Mouse (Mus musculus) heart, postnatal 0 days (tissue): ENCODE data around the gene Kdm2a. TPM values are rescaled to one million over a fixed set of nuclear protein-coding genes. Genes with fewer than 3 reads are reported as not detected.

Experiments used
- ATAC-seq: fragments of 200-750 bp; cut with Nextera tagmentation; 2 replicates; pipeline ENCODE4 v1.8.0; 2017; ENCODE audit warnings: low read depth, moderate number of reproducible peaks, moderate library complexity; ENCODE audit not compliant: insufficient read depth
- DNase-seq: peaks from one replicate; pipeline ENCODE4 v3.0.0-alpha.2; 2016; ENCODE audit warnings: low spot score
- H3K27ac ChIP-seq: fragments of 300-500 bp; sonication (generic); 2 replicates; pipeline ENCODE4 v1.5.1; 2014; ENCODE audit warnings: low read depth, mild to moderate bottlenecking
- H3K27me3 ChIP-seq: fragments of 300-500 bp; sonication (generic); 2 replicates; pipeline ENCODE4 v1.6.1; 2014; ENCODE audit warnings: low read length, mixed read lengths; ENCODE audit not compliant: control insufficient read depth, insufficient read depth
- H3K36me3 ChIP-seq: fragments of 300-500 bp; sonication (generic); replicated peaks from 2 replicates; pipeline ENCODE4 v1.6.1; 2014; ENCODE audit warnings: low read length, mixed read lengths; ENCODE audit not compliant: control insufficient read depth, insufficient read depth
- H3K4me1 ChIP-seq: fragments of 300-500 bp; sonication (generic); 2 replicates; pipeline ENCODE4 v1.6.1; 2014; ENCODE audit warnings: antibody characterized with exemption; ENCODE audit not compliant: control insufficient read depth, insufficient read depth
- H3K4me2 ChIP-seq: fragments of 300-500 bp; sonication (generic); 2 replicates; pipeline ENCODE4 v1.6.1; 2014; ENCODE audit warnings: low read depth, mild to moderate bottlenecking, low read length, moderate library complexity
- H3K4me3 ChIP-seq: fragments of 300-500 bp; sonication (generic); 2 replicates; pipeline ENCODE4 v1.5.1; 2014; ENCODE audit warnings: low read depth, low read length
- H3K9ac ChIP-seq: fragments of 300-500 bp; sonication (generic); replicated peaks from 2 replicates; pipeline ENCODE4 v1.6.1; 2014; ENCODE audit warnings: low read depth, low read length, mixed read lengths
- H3K9me3 ChIP-seq: fragments of 300-500 bp; sonication (generic); replicated peaks from 2 replicates; pipeline ENCODE4 v1.6.1; 2016; ENCODE audit warnings: low read length; ENCODE audit not compliant: control insufficient read depth
- CTCF ChIP-seq: IDR thresholded peaks from 2 replicates; pipeline ENCODE4 v1.5.1; 2016; ENCODE audit warnings: antibody characterized with exemption, control low read depth, low read depth
- EP300 ChIP-seq: IDR thresholded peaks from 2 replicates; pipeline ENCODE4 v1.6.1; 2016; ENCODE audit warnings: antibody characterized with exemption, low read depth
- WGBS: fragments of 180-500 bp; shearing (Covaris S2); extraction: QIAGEN DNeasy Blood & Tissue Kit; methylation state at CpG from one replicate; pipeline ENCODE4 v1.1.7; 2014; 5-methylcytosine and 5-hydroxymethylcytosine counted together
- polyA plus RNA-seq: library from polyadenylated mRNA; unstranded; fragments of >200 nt; fragmentation: Nextera tagmentation; extraction: Ambion mirVana; gene quantifications from 2 replicates; pipeline ENCODE4 v1.2.1, GENCODE M21; 2015
- total RNA-seq: library from RNA; depleted of rRNA; stranded (reverse); fragments of >200 nt; gene quantifications from 2 replicates; pipeline ENCODE4 v1.2.3, GENCODE M21; 2014; ENCODE audit warnings: low replicate concordance

Kdm2a gene
- total and polyA plus RNA-seq, 2 experiments from 2014 or later = 15.7 to 65.3 TPM

DNA sequence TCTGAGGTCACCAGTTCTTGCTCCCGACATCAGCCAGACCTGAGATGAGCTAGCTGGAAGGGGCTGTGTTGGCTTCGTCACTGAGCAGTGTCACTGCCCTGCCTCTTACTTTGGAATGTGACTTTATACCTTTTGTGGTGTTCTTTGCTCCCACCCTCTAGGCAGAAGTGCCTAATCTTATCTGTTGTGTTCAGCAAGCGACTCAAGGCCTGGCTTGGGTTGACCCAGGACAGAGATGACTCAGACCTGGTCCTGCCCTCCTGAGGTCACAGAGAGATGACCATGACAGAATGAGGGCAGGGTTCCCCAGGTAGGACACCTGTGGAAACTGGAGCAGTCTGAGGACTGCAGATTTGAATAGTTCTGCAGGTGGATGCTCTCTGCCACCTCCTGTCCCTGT lies 38.2 kb upstream of the Kdm2a start:
- WGBS = 33% methylated on average over 3 of the region's 3 CpGs
- Histone ChIP-seq H3K4me3 (no peak overlapping the region), H3K9ac (no peak overlapping the region), H3K9me3 (no peaks in the 10 kb centered on the region), H3K4me1 (peaks cover 20% of the 10 kb centered on the region; the same call in 1 of the 2 replicates), H3K4me2 (no peak overlapping the region), H3K27ac (no peak overlapping the region), H3K27me3 (no peaks in the 10 kb centered on the region), H3K36me3 (no peaks in the 10 kb centered on the region; the same call in 1 of the 2 replicates)
- ATAC-seq = no peak
- no peak for DNase-seq
- TF ChIP-seq CTCF (no peak), EP300 (no peak)

GRCm38 (mm10) chr19:4434999-4435398 lies 36.9 kb upstream of the Kdm2a start:
- no peak overlapping the region for H3K27ac ChIP-seq
- H3K9ac ChIP-seq = no peak overlapping the region
- H3K9me3 ChIP-seq = no peaks in the 10 kb centered on the region
- no peaks in the 10 kb centered on the region for H3K27me3 ChIP-seq
- H3K4me1 ChIP-seq = peaks cover 10% of the 10 kb centered on the region; the same call in 1 of the 2 replicates
- H3K4me3 ChIP-seq = no peak overlapping the region
- H3K36me3 ChIP-seq = no peaks in the 10 kb centered on the region; the same call in 1 of the 2 replicates
- ATAC-seq (no peak), DNase-seq (no peak)
- 94% methylated on average over 1 of the region's 1 CpGs for WGBS
- H3K4me2 ChIP-seq = no peak overlapping the region
- no peak for TF ChIP-seq EP300
- TF ChIP-seq CTCF = no peak

GRCm38 (mm10) chr19:4433756-4434155 lies 35.7 kb upstream of the Kdm2a start:
- Histone ChIP-seq H3K27me3 (no peaks in the 10 kb centered on the region), H3K27ac (no peak overlapping the region)
- TF ChIP-seq EP300 (no peak), CTCF (no peak)

GRCm38 (mm10) chr19:4430091-4430620 lies 32.1 kb upstream of the Kdm2a start:
- no peak for ATAC-seq
- Histone ChIP-seq H3K27ac (no peak overlapping the region), H3K9ac (no peak overlapping the region), H3K4me1 (peaks cover 4% of the 10 kb centered on the region; the same call in 1 of the 2 replicates), H3K9me3 (no peaks in the 10 kb centered on the region), H3K4me3 (no peak overlapping the region), H3K36me3 (peaks cover 11% of the 10 kb centered on the region; the same call in 1 of the 2 replicates), H3K27me3 (no peaks in the 10 kb centered on the region), H3K4me2 (no peak overlapping the region)
- no peak for DNase-seq
- TF ChIP-seq EP300 (no peak), CTCF (no peak)
- 88% methylated on average over 4 of the region's 4 CpGs for WGBS

More at GRCm38 (mm10) chr19:4433756-4434155, 35.7 kb upstream of the Kdm2a start:
- DNase-seq = no peak
- no peaks in the 10 kb centered on the region; the same call in 1 of the 2 replicates for H3K36me3 ChIP-seq
- H3K4me2 ChIP-seq = no peak overlapping the region
- 75% methylated on average over 1 of the region's 1 CpGs for WGBS
- no peak overlapping the region for H3K9ac ChIP-seq
- ATAC-seq = no peak
- H3K4me3 ChIP-seq = no peak overlapping the region
- H3K9me3 ChIP-seq = no peaks in the 10 kb centered on the region
- H3K4me1 ChIP-seq = peaks cover 4% of the 10 kb centered on the region; the same call in 1 of the 2 replicates

- Histone ChIP-seq H3K36me3 (peaks cover 15% of the 10 kb centered on the region; the same call in 1 of the 2 replicates), H3K27me3 (no peaks in the 10 kb centered on the region), H3K9ac (no peak overlapping the region), H3K4me1 (no peaks in the 10 kb centered on the region), H3K4me3 (no peak overlapping the region), H3K9me3 (no peaks in the 10 kb centered on the region), H3K27ac (no peak overlapping the region), H3K4me2 (no peak overlapping the region)
- WGBS = 69% methylated on average over 19 of the region's 19 CpGs
- TF ChIP-seq CTCF = peak; percentile 55
- TF ChIP-seq EP300 = no peak
- DNase-seq = peak; percentile 45
- peak; percentile 39; the same call in 1 of the 2 replicates for ATAC-seq
Observed at GRCm38 (mm10) chr19:4425610-4426366, 27.7 kb upstream of the Kdm2a start.
